Mouse (Mus musculus) myocyte (in vitro differentiated cells): ENCODE measurements around the gene Gm10518.

Experiments used
- E2F4 ChIP-seq: IDR thresholded peaks from one replicate; pipeline ENCODE4 v1.6.1; 2011; ENCODE audit warnings: mild to moderate bottlenecking, control low read depth, moderate library complexity; ENCODE audit not compliant: insufficient read depth
- MAX ChIP-seq: IDR thresholded peaks from one replicate; pipeline ENCODE4 v1.6.1; 2011; ENCODE audit warnings: low read depth, mild to moderate bottlenecking, control low read depth
- MYOD1 ChIP-seq, 3 experiments: IDR thresholded peaks; one replicate each; pipeline ENCODE4 v1.6.1; 2011; ENCODE audit warnings: control low read depth in 2 of 3, low read depth in 2 of 3, mild to moderate bottlenecking in 2 of 3, moderate library complexity in 1 of 3; ENCODE audit not compliant: insufficient read length in 2 of 3, control insufficient read depth in 1 of 3
- MYOG ChIP-seq, 3 experiments: IDR thresholded peaks; one replicate each; pipeline ENCODE4 v1.6.1; 2011; ENCODE audit warnings: control low read depth in 2 of 3, low read depth in 2 of 3, mild to moderate bottlenecking in 2 of 3; ENCODE audit not compliant: insufficient read length in 2 of 3, control insufficient read depth in 1 of 3, insufficient read depth in 1 of 3
- POLR2A ChIP-seq: IDR thresholded peaks from one replicate; pipeline ENCODE4 v1.6.1; 2011; ENCODE audit warnings: low read depth, mild to moderate bottlenecking, control low read depth, moderate library complexity; ENCODE audit not compliant: insufficient read length
- POLR2AphosphoS2 ChIP-seq: IDR thresholded peaks from one replicate; pipeline ENCODE4 v1.6.1; 2011; ENCODE audit warnings: low read depth, control low read depth; ENCODE audit not compliant: insufficient read length
- REST ChIP-seq: IDR thresholded peaks from one replicate; pipeline ENCODE4 v1.6.1; 2011; ENCODE audit warnings: mild to moderate bottlenecking, control low read depth, moderate library complexity; ENCODE audit not compliant: insufficient read depth, insufficient read length
- SRF ChIP-seq: IDR thresholded peaks from one replicate; pipeline ENCODE4 v1.6.1; 2011; ENCODE audit warnings: low read depth; ENCODE audit not compliant: control insufficient read depth, insufficient read length
- TCF12 ChIP-seq: IDR thresholded peaks from one replicate; pipeline ENCODE4 v1.6.1; 2011; ENCODE audit warnings: mild to moderate bottlenecking, control low read depth; ENCODE audit not compliant: poor library complexity, insufficient read depth, severe bottlenecking
- TCF3 ChIP-seq: IDR thresholded peaks from one replicate; pipeline ENCODE4 v1.6.1; 2011; ENCODE audit warnings: low read depth, control low read depth; ENCODE audit not compliant: insufficient read length
- USF1 ChIP-seq: IDR thresholded peaks from one replicate; pipeline ENCODE4 v1.6.1; 2011; ENCODE audit warnings: low read depth, mild to moderate bottlenecking, control low read depth, moderate library complexity

DNA sequence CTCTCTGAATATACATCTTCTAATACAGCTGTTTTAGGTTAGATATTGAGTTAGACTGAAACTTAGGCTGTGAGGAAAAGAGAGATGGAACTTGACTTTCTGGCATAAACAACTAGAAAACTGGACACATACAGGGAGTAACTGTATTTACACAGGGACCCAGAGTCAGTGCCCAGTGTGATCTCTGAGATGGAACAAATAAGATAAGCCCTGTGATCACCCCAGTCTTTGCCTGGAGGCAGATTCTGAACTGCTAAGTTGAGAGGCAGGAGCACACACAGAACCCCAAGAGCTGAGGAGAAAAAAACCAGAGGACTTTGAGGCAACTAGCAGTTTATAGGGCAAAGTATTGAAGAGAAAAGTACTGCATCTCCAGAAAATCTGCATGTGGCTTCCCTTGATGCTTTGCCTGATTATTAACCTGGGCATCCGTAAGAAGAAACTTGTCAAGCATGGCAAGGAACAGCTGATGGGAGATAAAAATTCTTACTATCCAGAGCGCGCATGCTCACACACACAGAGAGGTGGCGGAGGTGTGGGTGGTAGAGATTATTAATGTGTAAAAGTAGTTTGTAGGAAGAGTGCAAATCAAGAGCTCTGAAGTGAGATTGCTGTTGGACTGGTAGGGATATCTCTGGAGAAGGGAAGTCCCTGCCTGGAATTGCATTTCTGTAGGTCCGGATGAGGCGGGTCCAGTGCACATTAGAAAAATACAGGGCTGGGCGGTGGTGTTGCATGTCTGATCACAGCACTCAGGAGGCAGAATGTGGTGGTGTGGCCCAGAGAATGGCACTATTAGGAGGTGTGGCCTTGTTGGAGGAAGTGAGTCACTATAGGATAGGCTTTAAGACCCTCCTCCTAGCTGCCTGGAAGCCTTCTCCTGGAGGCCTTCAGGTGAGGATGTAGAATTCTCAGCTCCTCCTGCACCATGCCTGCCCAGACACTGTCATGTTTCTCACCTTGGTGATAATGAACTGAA, 33.5 kb downstream of the Gm10518 start:
- no peak for TF ChIP-seq POLR2A
- TF ChIP-seq USF1 = no peak
- no peak for TF ChIP-seq TCF12
- TF ChIP-seq TCF3 = no peak
- TF ChIP-seq MAX = no peak
- TF ChIP-seq MYOG (IDR thresholded peaks at IDR 0.05; ENCODE audit: control insufficient read depth in 1 of 3, insufficient read depth in 1 of 3, insufficient read length in 2 of 3, low read depth in 2 of 3) = no peak
- no peak for TF ChIP-seq E2F4
- no peak for TF ChIP-seq POLR2AphosphoS2
- TF ChIP-seq MYOD1 (IDR thresholded peaks at IDR 0.05; ENCODE audit: control insufficient read depth in 1 of 3, insufficient read length in 2 of 3, low read depth in 2 of 3) = no peak
- TF ChIP-seq SRF = no peak
- TF ChIP-seq REST = no peak
